Mouse (Mus musculus) olfactory bulb, adult 2 months (tissue): ENCODE measurements around the gene Bcl11b. TPM values are rescaled to one million over a fixed set of nuclear protein-coding genes. Genes with fewer than 3 reads are reported as not detected.

Experiments
- H3K27ac ChIP-seq: fragments of 200-500 bp; 2 replicates; pipeline ENCODE4 v1.5.1; 2012; ENCODE audit warnings: low read depth, low read length; ENCODE audit not compliant: insufficient read depth
- H3K4me1 ChIP-seq: fragments of 200-500 bp; 2 replicates; pipeline ENCODE4 v1.6.1; 2012; ENCODE audit warnings: low read length; ENCODE audit not compliant: control insufficient read depth, insufficient read depth
- H3K4me3 ChIP-seq: fragments of 200-500 bp; 2 replicates; pipeline ENCODE4 v1.5.1; 2012; ENCODE audit warnings: mild to moderate bottlenecking, low read depth, low read length, moderate library complexity; ENCODE audit not compliant: insufficient read depth
- CTCF ChIP-seq: fragments of 200-500 bp; IDR thresholded peaks from 2 replicates; pipeline ENCODE4 v1.5.1; 2012; ENCODE audit warnings: low read depth, mild to moderate bottlenecking, low read length, moderate library complexity; ENCODE audit not compliant: insufficient read depth
- POLR2A ChIP-seq: fragments of 200-500 bp; IDR thresholded peaks from 2 replicates; pipeline ENCODE4 v1.6.1; 2012; ENCODE audit warnings: mild to moderate bottlenecking, low read depth, low read length, moderate library complexity; ENCODE audit not compliant: insufficient read depth
- whole genome bisulfite sequencing: fragments of 180-500 bp; shearing (Covaris S2); methylation state at CpG from one replicate; pipeline ENCODE4 v1.1.7; 2018; 5-methylcytosine and 5-hydroxymethylcytosine counted together
- polyA plus RNA-seq: library from polyadenylated mRNA; stranded (reverse); fragments of >200 nt; gene quantifications from 2 replicates; pipeline ENCODE4 v1.2.4, GENCODE M21; 2012; ENCODE audit warnings: low replicate concordance; ENCODE audit not compliant: missing spikeins, insufficient read depth, insufficient read length

The Bcl11b gene
- polyA plus RNA-seq, 1 experiment, result 49.8 TPM

DNA sequence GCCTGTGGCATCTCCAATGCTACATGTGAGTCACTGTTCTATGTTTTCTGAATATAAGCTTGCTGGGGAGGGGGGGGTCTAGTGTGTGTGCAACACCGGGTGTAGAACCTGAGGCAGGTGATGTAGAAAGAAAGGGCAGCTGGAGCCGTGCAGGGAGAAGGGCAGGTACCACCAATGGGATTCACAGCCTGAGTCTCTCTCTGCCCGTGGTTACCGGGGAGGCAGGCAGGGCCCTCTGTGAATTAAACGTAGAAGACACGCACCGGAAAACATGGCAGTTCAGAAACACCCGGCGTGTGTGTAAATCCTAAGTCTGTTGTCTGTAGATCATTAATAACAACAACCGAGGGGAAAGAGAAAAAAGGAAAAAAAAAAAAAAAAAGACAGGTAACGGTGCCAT lies 12.2 kb downstream of the Bcl11b start:
- Histone ChIP-seq H3K4me1 (peaks cover 65% of the 10 kb centered on the region), H3K27ac (no peak overlapping the region), H3K4me3 (no peak overlapping the region)
- WGBS, result 40% methylated on average over 11 of the region's 11 CpGs
- TF ChIP-seq CTCF (no peak), POLR2A (no peak)

DNA sequence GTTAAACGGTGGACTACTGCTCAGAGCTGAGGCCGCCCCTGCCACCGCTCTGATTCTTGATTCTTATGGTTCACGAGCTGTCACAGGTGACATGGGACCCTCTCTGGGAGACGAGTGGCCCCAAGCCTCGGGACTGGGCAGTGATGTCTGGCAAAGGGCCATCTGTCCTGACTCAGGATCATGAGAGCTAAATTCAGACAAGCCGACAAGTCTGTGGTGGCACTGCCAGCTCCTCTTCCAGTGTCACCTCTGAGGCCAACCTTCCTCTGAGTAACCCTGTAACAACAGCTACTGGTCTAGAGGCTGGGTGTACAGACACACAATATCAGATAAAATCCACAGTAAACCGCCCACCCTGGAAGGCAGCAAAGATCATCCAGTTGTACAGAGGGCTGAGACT lies 20.2 kb downstream of the Bcl11b start:
- H3K4me1 ChIP-seq, result peaks cover 61% of the 10 kb centered on the region
- H3K4me3 ChIP-seq, result no peak overlapping the region
- WGBS, result 70% methylated on average over 8 of the region's 8 CpGs
- TF ChIP-seq POLR2A, result no peak
- no peak for TF ChIP-seq CTCF
- H3K27ac ChIP-seq, result 0 out of 2 replicates have a peak overlapping the region, but pooled peaks have one; percentile 60

DNA sequence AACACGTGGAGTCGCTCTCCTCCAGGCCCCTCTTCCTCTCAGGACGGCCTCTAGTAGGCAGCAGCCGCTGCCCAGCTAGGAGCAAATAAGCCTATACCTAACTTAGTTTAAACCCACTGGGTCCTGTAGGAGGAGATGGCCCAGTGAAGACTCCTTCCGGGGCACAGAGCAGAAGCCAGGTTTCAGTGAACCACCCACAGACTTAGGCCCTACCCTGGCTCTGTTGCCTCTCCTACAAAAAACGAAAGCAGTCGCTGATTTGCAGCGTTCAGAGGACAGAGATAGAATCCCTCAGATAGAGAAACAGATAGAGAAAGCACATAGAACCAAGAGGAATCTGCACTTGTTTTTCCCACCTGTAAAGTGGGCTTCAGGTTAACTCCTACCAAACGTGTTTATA lies 21.1 kb downstream of the Bcl11b start:
- H3K4me1 ChIP-seq, result peaks cover 63% of the 10 kb centered on the region
- 78% methylated on average over 9 of the region's 9 CpGs for WGBS
- H3K4me3 ChIP-seq, result no peak overlapping the region
- no peak for TF ChIP-seq CTCF
- TF ChIP-seq POLR2A, result no peak
- H3K27ac ChIP-seq, result no peak overlapping the region

DNA sequence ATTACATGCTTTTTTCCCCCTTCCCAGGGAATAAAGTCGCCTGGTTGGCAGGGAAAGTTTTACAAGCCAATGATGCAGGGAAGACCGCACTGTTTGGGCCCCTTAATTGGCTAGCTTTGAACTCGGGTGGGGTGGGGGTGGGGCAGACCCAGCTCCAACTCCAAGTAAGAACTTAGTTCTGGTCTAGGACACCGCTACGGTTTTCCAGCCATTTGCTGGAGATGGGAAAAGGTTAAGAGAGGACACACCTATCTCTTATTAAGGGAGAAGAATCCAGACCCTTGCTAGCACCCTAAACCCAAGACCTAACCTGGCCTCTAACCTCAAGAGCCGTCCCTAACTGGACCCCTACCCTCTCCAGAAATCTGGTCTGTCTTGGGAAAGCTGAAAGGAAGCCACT lies 22.2 kb downstream of the Bcl11b start:
- H3K4me1 ChIP-seq, result peaks cover 67% of the 10 kb centered on the region

DNA sequence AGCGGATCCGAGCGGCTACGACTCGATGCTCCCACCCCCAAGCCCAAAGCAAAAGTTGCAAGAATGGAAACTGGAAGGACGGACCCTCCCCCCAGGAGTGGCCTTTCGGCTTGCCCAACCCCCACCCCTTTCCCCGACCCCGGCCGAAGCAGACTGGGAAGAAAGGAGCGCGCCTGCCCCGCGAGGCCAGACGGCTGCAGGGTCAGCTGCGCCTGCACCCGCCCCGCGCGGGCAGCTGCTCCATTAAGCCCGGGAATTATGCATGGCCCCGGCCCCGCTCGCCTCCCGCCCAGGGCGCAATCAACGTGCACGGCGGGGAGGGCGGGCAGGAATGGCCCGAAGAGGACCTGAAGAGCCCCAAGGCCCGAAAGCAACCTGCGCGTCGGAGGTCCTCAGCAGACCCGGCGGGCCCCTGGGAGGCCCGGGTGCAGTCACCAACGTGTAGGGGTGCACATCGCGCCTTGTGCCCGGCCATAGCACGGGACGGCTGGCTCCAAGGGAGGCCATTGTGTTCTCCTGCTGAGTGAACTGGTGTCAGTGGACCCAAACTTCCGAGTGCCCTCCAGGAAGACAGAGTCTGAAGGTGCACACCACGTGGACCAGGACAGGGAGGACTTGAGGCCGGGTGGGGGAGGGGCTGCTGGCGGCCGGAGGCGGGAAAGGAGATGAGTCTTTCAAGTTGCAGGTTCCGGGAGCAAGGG lies 23.0 kb downstream of the Bcl11b start:
- peak overlapping the region; percentile 16; the same call in 1 of the 2 replicates for H3K27ac ChIP-seq
- WGBS, result 18% methylated on average over 51 of the region's 51 CpGs
- TF ChIP-seq POLR2A, result no peak
- TF ChIP-seq CTCF, result no peak
- peaks cover 62% of the 10 kb centered on the region for H3K4me1 ChIP-seq
- peak overlapping the region; percentile 38; the same call in 1 of the 2 replicates for H3K4me3 ChIP-seq

More for the DNA sequence above, 22.2 kb downstream of the Bcl11b start:
- WGBS, result 66% methylated on average over 6 of the region's 6 CpGs
- Histone ChIP-seq H3K4me3 (no peak overlapping the region), H3K27ac (no peak overlapping the region)
- no peak for TF ChIP-seq POLR2A
- no peak for TF ChIP-seq CTCF

DNA sequence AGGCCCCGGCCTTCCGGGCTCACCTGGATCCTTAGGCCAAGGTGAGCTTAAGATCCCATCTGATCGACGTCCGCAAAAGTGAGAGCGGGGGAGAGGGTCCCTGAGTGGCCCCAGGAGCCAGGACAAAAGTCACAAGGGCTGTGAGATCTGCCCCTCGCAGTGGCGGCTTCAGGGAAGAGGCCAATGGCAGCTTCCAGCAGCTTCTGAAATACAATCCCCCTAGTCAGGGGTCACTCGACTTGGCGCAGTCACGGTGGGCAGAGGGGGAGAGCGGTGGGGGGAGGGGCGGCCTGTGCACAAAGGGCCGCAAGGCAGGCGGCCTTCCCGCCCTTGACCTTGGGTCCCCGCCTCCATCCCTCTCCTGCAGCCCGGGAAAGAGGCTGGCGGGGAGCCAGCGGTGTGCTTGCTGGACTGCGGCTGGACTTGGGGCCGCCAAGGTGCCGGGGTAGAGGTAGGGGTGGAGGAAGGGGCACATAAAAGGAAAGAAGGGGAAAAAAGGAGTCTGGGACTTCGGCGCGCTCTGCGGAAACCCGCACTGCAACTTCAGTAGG lies 23.6 kb downstream of the Bcl11b start:
- TF ChIP-seq CTCF (no peak), POLR2A (no peak)
- H3K27ac ChIP-seq, result no peak overlapping the region
- H3K4me1 ChIP-seq, result peaks cover 61% of the 10 kb centered on the region
- WGBS, result 32% methylated on average over 28 of the region's 28 CpGs
- H3K4me3 ChIP-seq, result peak overlapping the region; percentile 15; the same call in 1 of the 2 replicates

DNA sequence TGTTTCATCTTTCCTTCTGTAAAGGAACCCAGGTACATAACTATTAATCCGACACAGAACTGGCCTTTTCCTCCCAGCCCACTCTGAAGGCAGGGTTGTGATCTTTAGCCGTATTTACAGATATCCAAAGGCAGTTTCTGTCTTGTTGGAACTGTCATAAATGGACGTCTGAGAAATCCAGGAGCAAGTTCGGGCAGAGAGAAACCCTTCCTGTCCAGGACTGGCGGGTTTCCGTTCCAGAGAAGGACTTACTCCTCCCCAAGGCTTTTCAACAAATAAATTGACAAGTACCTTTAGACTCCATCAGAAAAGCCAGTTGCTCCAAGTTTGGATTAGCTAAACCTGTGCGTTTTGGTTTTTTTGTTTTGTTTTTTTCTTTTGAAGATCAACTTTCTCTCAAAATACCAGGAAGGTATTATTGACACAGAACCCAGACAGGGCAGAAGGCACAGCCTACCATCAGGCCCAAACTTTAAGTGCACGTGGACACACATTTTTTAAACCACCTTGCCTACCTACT lies 24.6 kb downstream of the Bcl11b start:
- Histone ChIP-seq H3K27ac (0 out of 2 replicates have a peak overlapping the region, but pooled peaks have one; percentile 45), H3K4me1 (peaks cover 60% of the 10 kb centered on the region), H3K4me3 (no peak overlapping the region)
- TF ChIP-seq POLR2A (no peak), CTCF (no peak)
- 68% methylated on average over 8 of the region's 8 CpGs for WGBS

DNA sequence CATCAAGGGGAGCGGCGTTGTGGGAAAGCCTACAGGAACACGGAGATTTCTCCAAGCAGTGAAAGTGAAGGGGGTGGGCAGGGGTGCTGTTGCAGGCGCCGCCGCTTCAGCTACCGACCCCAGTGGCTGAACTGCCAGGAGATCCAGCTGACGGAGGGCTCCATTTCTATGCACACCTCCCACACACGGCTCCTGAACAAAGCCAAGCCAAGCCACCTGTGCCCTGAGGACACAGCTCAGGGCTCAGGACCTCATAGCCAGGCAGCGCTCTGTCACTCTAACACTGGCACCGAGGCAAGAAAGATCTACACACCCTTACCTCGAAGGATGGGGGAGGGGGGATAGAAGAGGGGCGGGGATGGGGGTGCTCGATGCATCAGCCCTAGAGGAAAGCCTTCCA lies 25.3 kb downstream of the Bcl11b start:
- TF ChIP-seq CTCF, result no peak
- no peak for TF ChIP-seq POLR2A
- H3K4me1 ChIP-seq, result peaks cover 57% of the 10 kb centered on the region
- peak overlapping the region; percentile 89 for H3K27ac ChIP-seq
- H3K4me3 ChIP-seq, result peak overlapping the region; percentile 12; the same call in 1 of the 2 replicates
- WGBS, result 36% methylated on average over 14 of the region's 14 CpGs

DNA sequence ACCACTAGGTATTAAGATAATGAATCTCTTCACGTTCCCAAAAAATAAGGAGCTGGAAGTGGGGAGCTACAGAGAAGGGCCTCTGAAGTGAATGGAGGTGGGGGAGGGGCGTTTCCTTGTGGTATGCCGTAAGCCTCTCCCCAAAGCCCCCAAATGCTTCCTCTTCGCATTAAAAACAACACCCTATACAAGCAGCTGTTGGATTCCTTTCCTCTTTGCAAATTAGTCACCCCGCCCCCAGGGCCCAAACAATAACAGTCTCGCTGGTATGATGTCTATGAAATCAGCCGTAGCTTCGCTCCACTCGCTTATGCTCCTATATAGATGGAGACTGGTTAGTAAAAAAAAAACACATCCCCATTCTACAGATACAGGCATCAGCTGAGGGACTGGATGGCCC lies 25.9 kb downstream of the Bcl11b start:
- no peak for TF ChIP-seq POLR2A
- TF ChIP-seq CTCF, result no peak
- Histone ChIP-seq H3K4me1 (peaks cover 59% of the 10 kb centered on the region), H3K4me3 (peak overlapping the region; percentile 3), H3K27ac (peak overlapping the region; percentile 89)
- WGBS, result 25% methylated on average over 9 of the region's 9 CpGs
